Mouse (Mus musculus): ENCODE results near the gene Cpeb2.

The Cpeb2 gene

DNA sequence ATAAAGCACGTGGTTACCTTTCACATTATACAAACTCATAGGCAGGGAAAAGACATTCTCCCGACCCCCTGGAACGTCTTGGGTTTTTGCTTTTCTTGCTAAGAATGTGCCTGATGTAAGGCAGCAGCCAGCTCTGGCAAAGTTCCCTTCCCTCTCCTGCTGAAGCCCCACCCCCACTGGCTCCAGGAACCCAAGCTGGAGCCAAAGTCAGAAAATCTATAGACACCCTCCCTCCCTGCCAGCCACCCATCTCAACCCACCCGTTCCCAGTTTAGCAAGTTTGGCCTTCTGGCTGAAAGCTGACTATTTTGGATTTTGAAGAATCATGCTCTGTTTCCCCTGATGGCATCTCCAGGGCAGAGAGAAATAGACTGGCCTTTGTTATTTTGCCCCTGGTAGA lies 95.6 kb downstream of the Cpeb2 start:
- no peak for DNase-seq

GRCm38 (mm10) chr5:43330260-43330659 lies 97.3 kb downstream of the Cpeb2 start:
- no peak for DNase-seq

DNA sequence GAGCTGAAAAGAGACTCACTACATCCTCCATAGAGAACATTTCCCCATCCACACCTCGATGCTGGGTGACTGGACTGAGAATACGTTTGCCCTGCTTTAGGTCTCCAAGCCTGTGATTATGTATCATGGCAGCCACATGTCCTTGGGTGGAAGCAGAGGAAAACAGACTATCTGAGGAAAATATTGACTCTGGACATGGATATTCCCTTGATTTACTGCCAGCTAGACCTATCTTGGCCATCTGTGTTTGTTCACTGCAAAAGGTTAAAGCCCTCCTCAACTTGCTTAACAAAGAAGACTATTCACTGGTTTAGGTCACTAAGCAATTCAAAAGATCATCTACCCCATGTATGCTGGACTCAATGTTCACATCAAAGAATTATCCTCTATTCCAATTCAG lies 101.5 kb downstream of the Cpeb2 start:
- DNase-seq, result no peak

DNA sequence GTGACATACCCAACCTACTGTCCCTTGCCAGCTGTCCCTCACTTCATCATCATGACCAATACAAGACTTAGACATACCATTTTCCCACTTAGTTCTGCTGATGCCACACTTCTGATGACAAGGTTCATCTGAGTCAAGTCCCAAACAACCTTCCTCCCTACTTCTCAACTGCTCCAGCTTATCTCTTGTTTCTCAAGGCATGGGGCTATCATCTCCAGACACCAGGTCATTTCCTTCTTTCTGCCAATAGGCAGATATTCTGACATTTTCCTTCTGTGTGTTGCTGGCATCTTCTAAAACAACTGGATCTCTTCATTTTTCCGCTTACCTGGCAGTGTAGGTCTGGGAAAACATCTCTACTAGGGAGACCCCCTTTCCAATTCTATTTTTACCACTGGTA lies 104.2 kb downstream of the Cpeb2 start:
- DNase-seq, result no peak

DNA sequence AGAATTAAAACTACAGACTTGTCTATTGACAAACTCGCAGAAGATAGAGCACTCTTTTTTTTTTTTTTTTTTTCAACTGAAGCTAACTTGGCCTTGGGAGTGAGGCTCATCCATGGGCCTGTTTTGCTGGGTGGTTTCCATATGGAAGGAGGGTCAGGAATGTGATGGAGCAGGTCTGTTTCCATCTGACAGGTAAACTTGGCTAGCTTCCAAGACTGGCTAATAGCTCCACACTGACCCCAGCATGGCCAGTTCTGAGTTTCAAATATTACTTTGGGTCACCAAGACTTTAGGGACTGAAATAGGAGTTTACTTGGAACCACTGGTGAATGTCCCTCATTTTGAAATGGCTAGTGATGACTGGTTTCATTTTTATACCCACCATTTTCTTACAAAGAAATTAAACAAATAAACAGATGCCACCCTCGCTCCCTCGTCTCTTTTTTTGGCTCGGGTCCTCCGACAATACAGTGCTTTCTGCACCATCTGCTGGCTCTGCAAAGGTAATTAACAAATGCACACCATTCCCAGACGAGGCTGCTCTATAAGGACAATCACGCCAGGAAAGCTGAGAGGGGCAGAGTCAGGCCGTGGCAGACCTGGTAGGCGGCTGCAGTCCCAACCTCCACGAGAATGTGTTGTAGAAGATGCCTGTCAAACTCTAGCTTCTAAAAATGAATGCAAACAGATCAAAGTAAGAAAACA lies 106.0 kb downstream of the Cpeb2 start:
- no peak for DNase-seq

Data from heart, adult 11 months (tissue).